Mouse (Mus musculus) heart, postnatal 36 days (tissue): ENCODE measurements around the gene Psmd5. TPM values are rescaled to one million over a fixed set of nuclear protein-coding genes. Genes with fewer than 3 reads are reported as not detected.

Source experiments
- DNase-seq, 2 experiments: peaks; one replicate each; pipeline ENCODE4 v3.0.0; 2021 to 2022
- intact Hi-C: fragments of 180-260 bp; cut with DNase I; formaldehyde crosslinking; loops from one replicate; pipeline ENCODE4 v1.15.1; 2025
- total RNA-seq, 2 experiments: library from RNA; stranded (reverse); gene quantifications; 2 replicates each; pipeline ENCODE4 v1.2.3; 2021

The Psmd5 gene
- total RNA-seq, 2 experiments from 2014 or later = 13.0 to 14.3 TPM

GRCm38 (mm10) chr2:34800371-34800770 is 74.4 kb downstream of the Psmd5 start:
- no peak for DNase-seq
- intact Hi-C loops = no loop called here

Other genes with a start within 250 kb of the Psmd5 start
- gene Gapvd1, start 119.7 kb downstream of the Psmd5 start, total RNA-seq = 10 to 100 TPM; 37.5 to 41.5 TPM
- 100 to 1,000 TPM; 565 to 705 TPM for gene Hspa5, start 103.0 kb downstream of the Psmd5 start, total RNA-seq
- 10 to 100 TPM; 12.2 to 14.2 TPM for gene Rabepk, start 75.1 kb downstream of the Psmd5 start, total RNA-seq
- gene Fbxw2, start 48.7 kb downstream of the Psmd5 start, total RNA-seq = 10 to 100 TPM; 50.4 to 55.3 TPM
- gene Gm34653, start 42.0 kb downstream of the Psmd5 start, total RNA-seq = not detected
- gene Cutal, start 572 bp downstream of the Psmd5 start, total RNA-seq = under 1 TPM; 0.69 to 0.76 TPM
- under 1 TPM; 0.78 to 0.98 TPM for gene Phf19, start 39.1 kb upstream of the Psmd5 start, total RNA-seq
- 1 to 10 TPM in 1 of 2 experiments, under 1 TPM in 1; 1.00 to 1.8 TPM for gene Traf1, start 86.8 kb upstream of the Psmd5 start, total RNA-seq
- gene Hc, start 186.5 kb upstream of the Psmd5 start, total RNA-seq = not detected
- gene AI182371, start 226.6 kb upstream of the Psmd5 start, total RNA-seq = under 1 TPM in 1 of 2 experiments, not detected in 1; 0.27 TPM
- 1 to 10 TPM; 6.9 to 8.0 TPM for gene Cntrl, start 234.5 kb upstream of the Psmd5 start, total RNA-seq